Mouse (Mus musculus) cerebellum, adult 2 months (tissue): ENCODE results near the gene Sgms1. TPM values are rescaled to one million over a fixed set of nuclear protein-coding genes. Genes with fewer than 3 reads are reported as not detected.

Experiments used
- DNase-seq, 2 experiments: peaks; one replicate each; pipeline ENCODE4 v3.0.0; 2021
- H3K27ac ChIP-seq: fragments of 200-500 bp; 2 replicates; pipeline ENCODE4 v1.5.1; 2012; ENCODE audit warnings: low read length, control low read depth, inconsistent platforms; ENCODE audit not compliant: insufficient read depth
- H3K27me3 ChIP-seq: fragments of 200-500 bp; 2 replicates; pipeline ENCODE4 v1.6.1; 2012; ENCODE audit warnings: inconsistent platforms, mild to moderate bottlenecking, low read length, moderate library complexity; ENCODE audit not compliant: control insufficient read depth, insufficient read depth
- H3K4me1 ChIP-seq: fragments of 200-500 bp; 2 replicates; pipeline ENCODE4 v1.6.1; 2011; ENCODE audit warnings: low read length; ENCODE audit not compliant: control insufficient read depth, insufficient read depth
- H3K4me3 ChIP-seq: fragments of 200-500 bp; replicated peaks from 2 replicates; pipeline ENCODE3; 2011; ENCODE audit warnings: mild to moderate bottlenecking, low read depth, low read length, control low read depth; ENCODE audit not compliant: insufficient read depth
- CTCF ChIP-seq: fragments of 200-500 bp; IDR thresholded peaks from 2 replicates; pipeline ENCODE4 v1.5.1; 2011; ENCODE audit warnings: low read depth, mild to moderate bottlenecking, control low read depth, low read length, moderate library complexity, borderline replicate concordance; ENCODE audit not compliant: insufficient read depth
- POLR2A ChIP-seq: fragments of 200-500 bp; IDR thresholded peaks from 2 replicates; pipeline ENCODE4 v1.6.1; 2011; ENCODE audit warnings: low read length, control low read depth, borderline replicate concordance; ENCODE audit not compliant: insufficient read depth
- WGBS: fragments of 180-500 bp; shearing (Covaris S2); methylation state at CpG from one replicate; pipeline ENCODE4 v1.1.7; 2018; 5-methylcytosine and 5-hydroxymethylcytosine counted together
- polyA plus RNA-seq: library from polyadenylated mRNA; depleted of rRNA; stranded (reverse); fragments of >200 nt; gene quantifications from 2 replicates; pipeline ENCODE4 v1.2.3, GENCODE M21; 2012

The Sgms1 gene
- polyA plus RNA-seq, 1 experiment = 34.7 TPM

- Histone ChIP-seq H3K4me3 (no peak overlapping the region), H3K27me3 (no peaks in the 10 kb centered on the region), H3K27ac (no peak overlapping the region), H3K4me1 (peaks cover 13% of the 10 kb centered on the region)
- 82% methylated on average over 6 of the region's 6 CpGs for WGBS
- TF ChIP-seq CTCF = no peak
- no peak for TF ChIP-seq POLR2A
- DNase-seq = no peak
Measured at GRCm38 (mm10) chr19:32272475-32273260, 116.8 kb downstream of the Sgms1 start.

GRCm38 (mm10) chr19:32271455-32272200, 117.9 kb downstream of the Sgms1 start:
- Histone ChIP-seq H3K4me3 (no peak overlapping the region), H3K4me1 (peaks cover 11% of the 10 kb centered on the region), H3K27me3 (no peaks in the 10 kb centered on the region), H3K27ac (no peak overlapping the region)
- no peak for DNase-seq
- 94% methylated on average over 11 of the region's 11 CpGs for WGBS
- TF ChIP-seq POLR2A (no peak), CTCF (no peak)

- DNase-seq = no peak
- TF ChIP-seq POLR2A (no peak), CTCF (no peak)
- H3K4me3 ChIP-seq = no peak overlapping the region
- H3K4me1 ChIP-seq = peaks cover 3% of the 10 kb centered on the region
- WGBS = 90% methylated on average over 6 of the region's 6 CpGs
- no peak overlapping the region for H3K27ac ChIP-seq
- H3K27me3 ChIP-seq = no peaks in the 10 kb centered on the region
Measured at GRCm38 (mm10) chr19:32269844-32270176, 119.7 kb downstream of the Sgms1 start.

- Histone ChIP-seq H3K4me3 (no peak overlapping the region), H3K27ac (no peak overlapping the region; the same call in 1 of the 2 replicates), H3K4me1 (peaks cover 3% of the 10 kb centered on the region; the same call in 1 of the 2 replicates), H3K27me3 (no peaks in the 10 kb centered on the region)
- 85% methylated on average over 12 of the region's 12 CpGs for WGBS
- TF ChIP-seq POLR2A (no peak), CTCF (no peak)
- no peak for DNase-seq
Measured at GRCm38 (mm10) chr19:32269141-32269843, 120.2 kb downstream of the Sgms1 start.

- 89% methylated on average over 9 of the region's 9 CpGs for WGBS
- H3K27me3 ChIP-seq = no peaks in the 10 kb centered on the region
- H3K27ac ChIP-seq = no peak overlapping the region
- H3K4me3 ChIP-seq = no peak overlapping the region
- TF ChIP-seq CTCF = no peak
- TF ChIP-seq POLR2A = no peak
- no peaks in the 10 kb centered on the region for H3K4me1 ChIP-seq
- no peak for DNase-seq
Measured at GRCm38 (mm10) chr19:32268562-32268961, 121.0 kb downstream of the Sgms1 start.

GRCm38 (mm10) chr19:32266385-32267252, 122.9 kb downstream of the Sgms1 start:
- Histone ChIP-seq H3K27me3 (no peaks in the 10 kb centered on the region), H3K4me1 (no peaks in the 10 kb centered on the region), H3K27ac (no peak overlapping the region), H3K4me3 (no peak overlapping the region)
- 89% methylated on average over 9 of the region's 9 CpGs for WGBS
- no peak for DNase-seq
- no peak for TF ChIP-seq POLR2A
- no peak for TF ChIP-seq CTCF

GRCm38 (mm10) chr19:32263753-32264152, 125.8 kb downstream of the Sgms1 start:
- no peak for TF ChIP-seq POLR2A
- no peak for TF ChIP-seq CTCF
- no peak for DNase-seq
- H3K27ac ChIP-seq = no peak overlapping the region
- peaks cover 3% of the 10 kb centered on the region; the same call in 1 of the 2 replicates for H3K4me1 ChIP-seq
- H3K4me3 ChIP-seq = no peak overlapping the region
- H3K27me3 ChIP-seq = no peaks in the 10 kb centered on the region
- 94% methylated on average over 1 of the region's 1 CpGs for WGBS
